Mouse (Mus musculus): ENCODE data around the gene Bcl6.

GRCm38 (mm10) chr16:23989209-23990160 lies 833 bp upstream of the Bcl6 start:
- TF ChIP-seq CTCF (IDR thresholded peaks at IDR 0.05; ENCODE audit: low read depth, low read length) (no peak), POLR2A (IDR thresholded peaks at IDR 0.05; ENCODE audit: insufficient read depth, low read length) (no peak), EP300 (IDR thresholded peaks at IDR 0.05; ENCODE audit: insufficient read depth, low read depth, low read length) (no peak)
